Mouse (Mus musculus) MEL (cell line): Measurements from ENCODE around the gene Nckap1. TPM values are rescaled to one million over a fixed set of nuclear protein-coding genes. Genes with fewer than 3 reads are reported as not detected.

ENCODE experiments used
- DNase-seq: peaks from one replicate; pipeline ENCODE4 v3.0.0; 2011; ENCODE audit warnings: low read depth, low spot score
- H3K27ac ChIP-seq: 2 replicates; pipeline ENCODE4 v1.5.1; 2012; ENCODE audit warnings: low read depth, mild to moderate bottlenecking, control low read depth, low read length, moderate library complexity; ENCODE audit not compliant: control insufficient read depth
- H3K27me3 ChIP-seq, 2 experiments: fragments of 150-350 bp in 1 of 2; sonication (generic) in 1 of 2; 2 replicates each; pipeline ENCODE4 v1.6.1; 2012; ENCODE audit warnings: low read length in 2 of 2, mild to moderate bottlenecking in 2 of 2, improper control_type of control experiment in 1 of 2, moderate library complexity in 1 of 2; ENCODE audit not compliant: insufficient read depth in 2 of 2, control insufficient read depth in 1 of 2
- H3K36me3 ChIP-seq, 2 experiments: 2 replicates each; pipeline ENCODE4 v1.6.1; 2012 to 2014; ENCODE audit warnings: low read length in 2 of 2, improper control_type of control experiment in 1 of 2, inconsistent platforms in 1 of 2, mild to moderate bottlenecking in 1 of 2; ENCODE audit not compliant: insufficient read depth in 2 of 2, control insufficient read depth in 1 of 2
- H3K4me1 ChIP-seq, 2 experiments: fragments of 150-350 bp in 1 of 2; sonication (generic) in 1 of 2; 2 replicates each; pipeline ENCODE4 v1.6.1; 2012; ENCODE audit warnings: low read length in 2 of 2, improper control_type of control experiment in 1 of 2, mild to moderate bottlenecking in 1 of 2; ENCODE audit not compliant: insufficient read depth in 2 of 2, control insufficient read depth in 1 of 2
- H3K4me3 ChIP-seq, 2 experiments: fragments of 150-350 bp in 1 of 2; sonication (generic) in 1 of 2; 2 replicates each; pipeline ENCODE4 v1.5.1; 2012; ENCODE audit warnings: low read depth in 2 of 2, low read length in 2 of 2, mild to moderate bottlenecking in 2 of 2, moderate library complexity in 2 of 2, control low read depth in 1 of 2, improper control_type of control experiment in 1 of 2; ENCODE audit not compliant: control insufficient read depth in 1 of 2, insufficient read depth in 1 of 2
- H3K79me2 ChIP-seq: 2 replicates; pipeline ENCODE4 v1.6.1; 2012; ENCODE audit warnings: mild to moderate bottlenecking, low read length, moderate library complexity; ENCODE audit not compliant: control insufficient read depth, poor library complexity, insufficient read depth
- H3K9ac ChIP-seq: 2 replicates; pipeline ENCODE4 v1.6.1; 2012; ENCODE audit warnings: low read depth, mild to moderate bottlenecking, control low read depth, low read length, moderate library complexity; ENCODE audit not compliant: control insufficient read depth, poor library complexity, severe bottlenecking
- H3K9me3 ChIP-seq: fragments of 150-350 bp; sonication (generic); replicated peaks from 2 replicates; pipeline ENCODE4 v1.6.1; 2012; ENCODE audit warnings: mild to moderate bottlenecking, low read length, improper control_type of control experiment, moderate library complexity; ENCODE audit not compliant: insufficient read depth
- BHLHE40 ChIP-seq: IDR thresholded peaks from 2 replicates; pipeline ENCODE4 v1.6.1; 2012; ENCODE audit warnings: low read depth, mild to moderate bottlenecking, inconsistent platforms, low read length, improper control_type of control experiment, borderline replicate concordance
- CHD1 ChIP-seq: IDR thresholded peaks from 2 replicates; pipeline ENCODE4 v1.6.1; 2012; ENCODE audit warnings: low read depth, mild to moderate bottlenecking, inconsistent platforms, low read length, improper control_type of control experiment
- E2F4 ChIP-seq: IDR thresholded peaks from 2 replicates; pipeline ENCODE4 v1.6.1; 2011; ENCODE audit warnings: low read depth, low read length, improper control_type of control experiment, borderline replicate concordance
- MXI1 ChIP-seq: IDR thresholded peaks from 2 replicates; pipeline ENCODE4 v1.6.1; 2011; ENCODE audit warnings: mild to moderate bottlenecking, low read depth, low read length, improper control_type of control experiment
- NELFE ChIP-seq: IDR thresholded peaks from 2 replicates; pipeline ENCODE4 v1.6.1; 2011; ENCODE audit warnings: low read depth, low read length, improper control_type of control experiment
- NRF1 ChIP-seq: IDR thresholded peaks from 2 replicates; pipeline ENCODE4 v1.6.1; 2014; ENCODE audit warnings: low read depth, mild to moderate bottlenecking, inconsistent platforms, low read length, improper control_type of control experiment, moderate library complexity; ENCODE audit not compliant: poor library complexity, insufficient read depth, severe bottlenecking
- POLR2A ChIP-seq, 2 experiments: IDR thresholded peaks; 2 replicates each; pipeline ENCODE4 v1.6.1; 2011 to 2012; ENCODE audit warnings: low read length in 2 of 2, mild to moderate bottlenecking in 2 of 2, control low read depth in 1 of 2, improper control_type of control experiment in 1 of 2, low read depth in 1 of 2, moderate library complexity in 1 of 2; ENCODE audit not compliant: control insufficient read depth in 1 of 2, insufficient read depth in 1 of 2, poor library complexity in 1 of 2
- RAD21 ChIP-seq: IDR thresholded peaks from 2 replicates; pipeline ENCODE4 v1.6.1; 2011; ENCODE audit warnings: mild to moderate bottlenecking, low read depth, low read length, improper control_type of control experiment
- RCOR1 ChIP-seq: IDR thresholded peaks from 2 replicates; pipeline ENCODE4 v1.6.1; 2012; ENCODE audit warnings: low read depth, mild to moderate bottlenecking, inconsistent platforms, low read length, improper control_type of control experiment
- SIN3A ChIP-seq: IDR thresholded peaks from 2 replicates; pipeline ENCODE4 v1.6.1; 2012; ENCODE audit warnings: low read length, improper control_type of control experiment, inconsistent platforms
- SMC3 ChIP-seq: IDR thresholded peaks from 2 replicates; pipeline ENCODE4 v1.6.1; 2011; ENCODE audit warnings: low read depth, low read length, improper control_type of control experiment
- TAL1 ChIP-seq: IDR thresholded peaks from 2 replicates; pipeline ENCODE4 v1.6.1; 2012; ENCODE audit warnings: mild to moderate bottlenecking, inconsistent platforms, low read length, moderate library complexity, mixed read lengths
- USF1 ChIP-seq: IDR thresholded peaks from 2 replicates; pipeline ENCODE4 v1.6.1; 2014; ENCODE audit warnings: low read depth, mild to moderate bottlenecking, inconsistent platforms, low read length, improper control_type of control experiment, moderate library complexity
- USF2 ChIP-seq, 2 experiments: IDR thresholded peaks; 2 replicates each; pipeline ENCODE4 v1.6.1; 2011 to 2012; ENCODE audit warnings: improper control_type of control experiment in 2 of 2, low read length in 2 of 2, borderline replicate concordance in 1 of 2, inconsistent platforms in 1 of 2, low read depth in 1 of 2, mild to moderate bottlenecking in 1 of 2; ENCODE audit not compliant: insufficient read depth in 1 of 2
- ZNF384 ChIP-seq: IDR thresholded peaks from 2 replicates; pipeline ENCODE4 v1.6.1; 2012; ENCODE audit warnings: low read depth, mild to moderate bottlenecking, inconsistent platforms, low read length, improper control_type of control experiment
- polyA plus RNA-seq, 2 experiments: library from polyadenylated mRNA; stranded (reverse) in 1 of 2; unstranded in 1 of 2; fragments of >175 nt in 1 of 2; fragments of >200 nt in 1 of 2; gene quantifications; 2 replicates each; pipeline versions ENCODE4 v1.2.1 to v1.2.4; 2012; ENCODE audit warnings: low replicate concordance in 2 of 2, low read depth in 1 of 2; ENCODE audit not compliant: insufficient read length in 2 of 2, insufficient read depth in 1 of 2, missing spikeins in 1 of 2
- total RNA-seq: library from RNA; depleted of rRNA; stranded (reverse); fragments of 300-350 nt; gene quantifications from 2 replicates; pipeline ENCODE4 v1.2.3, GENCODE M21; 2012; rRNA removed

Gene Nckap1
- total and polyA plus RNA-seq, 3 experiments, result 5.9 to 7.1 TPM; not detected in 1

DNA sequence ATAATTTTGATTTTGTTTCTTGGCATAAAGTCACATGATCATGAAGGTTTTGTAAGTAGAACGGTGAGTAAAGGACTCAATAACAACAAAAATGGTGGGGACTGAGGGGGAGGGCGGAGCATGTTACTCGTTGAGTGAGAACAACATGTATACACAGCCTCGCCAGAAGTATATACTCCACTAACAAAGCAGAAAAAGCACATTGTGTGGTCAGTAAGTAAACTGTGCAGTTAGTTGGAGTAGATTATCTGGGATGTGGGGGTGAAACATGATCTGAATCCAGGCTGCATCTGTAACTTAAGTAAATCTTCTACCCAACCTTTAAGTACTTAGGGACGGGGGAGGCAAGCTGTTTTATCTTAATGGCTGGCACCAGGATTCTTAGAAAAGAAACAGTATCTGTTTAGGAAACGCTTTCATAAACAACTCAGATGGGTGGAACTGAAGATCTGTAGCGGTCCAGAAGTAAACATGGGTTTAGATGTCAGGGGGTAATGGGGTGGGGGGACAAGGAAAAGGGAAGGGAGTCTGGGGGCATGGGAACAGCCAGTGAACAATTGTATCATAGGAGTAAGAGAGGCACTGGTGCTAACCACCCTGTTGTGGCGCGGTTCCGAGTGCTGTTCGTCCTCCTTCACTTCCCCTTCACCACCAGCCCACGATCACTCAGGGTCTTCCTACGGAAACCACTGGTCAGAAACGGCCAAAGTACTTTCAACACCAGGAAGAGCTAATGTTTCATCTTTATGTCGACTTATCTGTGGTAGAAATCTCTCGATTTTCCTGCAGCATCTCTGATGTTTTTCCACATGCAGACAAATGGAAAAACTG, 115.0 kb downstream of the Nckap1 start:
- Histone ChIP-seq H3K9ac (no peak overlapping the region), H3K36me3 (no peaks in the 10 kb centered on the region), H3K27ac (no peak overlapping the region), H3K9me3 (no peaks in the 10 kb centered on the region), H3K27me3 (no peaks in the 10 kb centered on the region), H3K4me3 (no peak overlapping the region), H3K79me2 (no peaks in the 10 kb centered on the region), H3K4me1 (no peaks in the 10 kb centered on the region)
- DNase-seq, result no peak
- TF ChIP-seq SMC3 (no peak), ZNF384 (no peak), BHLHE40 (no peak), CHD1 (no peak)

DNA sequence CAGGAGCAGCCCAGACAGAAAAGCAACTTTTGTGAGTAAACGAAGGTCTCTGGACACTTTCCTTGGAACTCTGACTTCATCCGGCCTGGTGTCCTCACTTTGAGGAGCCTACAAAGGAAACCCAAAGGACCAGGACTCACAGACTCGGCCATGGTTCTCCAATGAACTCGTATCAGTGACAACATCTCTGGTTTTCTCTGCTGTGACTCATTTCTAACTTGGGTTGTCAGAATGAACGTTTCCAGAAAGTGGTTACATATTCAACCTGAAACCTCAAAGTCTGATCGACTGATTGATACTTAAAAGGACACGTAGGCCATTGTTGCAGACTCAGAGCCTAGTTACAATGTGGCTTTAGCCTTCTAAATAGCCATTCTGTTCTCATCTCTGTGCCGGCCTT, 119.4 kb downstream of the Nckap1 start:
- H3K9ac ChIP-seq, result no peak overlapping the region
- TF ChIP-seq RAD21, result no peak
- no peak for TF ChIP-seq POLR2A (IDR thresholded peaks at IDR 0.05; ENCODE audit: control insufficient read depth in 1 of 2, insufficient read depth in 1 of 2, low read depth in 1 of 2, low read length in 2 of 2, poor library complexity in 1 of 2)
- no peak for TF ChIP-seq USF2 (IDR thresholded peaks at IDR 0.05; ENCODE audit: borderline replicate concordance in 1 of 2, insufficient read depth in 1 of 2, low read depth in 1 of 2, low read length in 2 of 2)
- no peak for TF ChIP-seq USF1
- TF ChIP-seq MXI1, result no peak
- no peak for TF ChIP-seq TAL1
- TF ChIP-seq E2F4, result no peak
- TF ChIP-seq BHLHE40, result no peak
- TF ChIP-seq NELFE, result no peak
- TF ChIP-seq RCOR1, result no peak
- TF ChIP-seq CHD1, result no peak
- TF ChIP-seq NRF1, result no peak
- no peak for TF ChIP-seq SIN3A
- no peaks in the 10 kb centered on the region for H3K9me3 ChIP-seq
- H3K4me3 ChIP-seq, result no peak overlapping the region
- no peak overlapping the region for H3K27ac ChIP-seq
- no peaks in the 10 kb centered on the region for H3K36me3 ChIP-seq
- H3K79me2 ChIP-seq, result no peaks in the 10 kb centered on the region
- H3K27me3 ChIP-seq, result no peaks in the 10 kb centered on the region
- DNase-seq, result no peak
- H3K4me1 ChIP-seq, result no peaks in the 10 kb centered on the region

Other genes starting within 250 kb of the Nckap1 start
- gene Frzb, start 133.8 kb downstream of the Nckap1 start, total RNA-seq, result not detected in 2 replicates
- gene Frzb, start 133.8 kb downstream of the Nckap1 start, polyA plus RNA-seq, result not detected
- gene Dusp19, start 35.7 kb upstream of the Nckap1 start, total RNA-seq, result 14.8 and 14.9 TPM in 2 replicates
- 10 to 100 TPM in 1 of 2 experiments, not detected in 1; 16.1 TPM for gene Dusp19, start 35.7 kb upstream of the Nckap1 start, polyA plus RNA-seq
- gene Nup35, start 35.9 kb upstream of the Nckap1 start, total RNA-seq, result 49.6 and 51.5 TPM in 2 replicates
- gene Nup35, start 35.9 kb upstream of the Nckap1 start, polyA plus RNA-seq, result 10 to 100 TPM in 1 of 2 experiments, not detected in 1; 36.1 TPM